Mouse (Mus musculus): ENCODE data around the gene Fam170b.

Gene Fam170b

GRCm38 (mm10) chr14:32833847-32834246 is at the start of gene Fam170b:
Fam170b (plus strand) TSS chr14:32833962.
- DNase-seq (ENCODE audit: extremely low spot score, low spot score): no peak

DNA sequence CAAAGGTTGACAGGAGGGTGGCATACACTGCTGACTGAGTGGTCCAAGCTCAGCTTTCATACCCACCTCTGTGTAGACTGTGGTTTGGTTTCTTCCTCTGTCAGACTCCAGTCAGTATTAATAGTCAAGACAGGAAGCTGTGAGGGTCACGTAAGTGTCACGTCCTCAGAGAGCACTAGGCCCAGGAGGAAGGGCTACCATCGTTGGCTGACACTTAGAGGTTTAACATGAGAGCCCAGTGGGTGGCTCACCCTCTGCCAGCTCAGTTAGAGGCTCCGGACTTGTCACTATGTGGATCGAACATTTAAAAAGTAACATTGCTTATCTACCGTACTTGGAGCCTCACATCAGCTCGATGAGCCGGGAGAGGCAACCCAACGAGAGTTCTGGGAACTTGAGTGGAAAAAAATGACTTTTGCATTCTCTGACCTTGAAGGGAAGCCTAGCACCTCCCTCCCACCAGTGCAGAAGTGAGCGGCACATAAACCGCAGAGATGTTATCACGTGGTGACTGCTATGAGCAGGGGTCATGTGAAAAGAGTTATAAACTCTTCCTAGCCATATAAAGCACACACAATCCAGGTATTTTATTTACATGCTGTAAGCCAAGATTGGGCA is 49.5 kb upstream of the Fam170b start:
- no peak for DNase-seq (ENCODE audit: extremely low spot score, low spot score)

GRCm38 (mm10) chr14:32784748-32785134 is 49.0 kb upstream of the Fam170b start:
- DNase-seq (ENCODE audit: extremely low spot score, low spot score): no peak

- no peak for DNase-seq (ENCODE audit: extremely low spot score, low spot score)
Observed at GRCm38 (mm10) chr14:32785556-32786130, 48.1 kb upstream of the Fam170b start, which contains the start of gene Tmem273. Tmem273 (plus strand) TSS chr14:32785963.

DNA sequence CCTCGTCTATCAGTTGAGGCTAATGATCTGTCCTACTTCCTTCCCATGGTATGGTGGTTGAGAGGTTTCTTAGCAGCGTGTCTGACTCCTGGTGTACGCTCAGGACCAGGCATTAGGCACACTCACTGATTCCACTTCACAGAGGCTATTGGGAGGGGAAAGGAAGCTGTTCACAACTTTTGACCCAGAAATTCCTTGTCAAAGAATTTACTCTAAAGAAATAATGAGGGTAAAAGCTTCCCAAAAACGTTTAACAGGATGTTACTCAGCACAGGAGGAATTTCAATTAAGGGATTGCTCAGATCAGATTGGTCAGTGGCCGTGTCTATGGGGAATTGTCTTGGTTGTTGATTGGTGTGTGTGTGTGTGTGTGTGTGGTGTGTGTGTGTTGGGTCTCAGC is 46.1 kb upstream of the Fam170b start:
- DNase-seq (ENCODE audit: extremely low spot score, low spot score): no peak

DNA sequence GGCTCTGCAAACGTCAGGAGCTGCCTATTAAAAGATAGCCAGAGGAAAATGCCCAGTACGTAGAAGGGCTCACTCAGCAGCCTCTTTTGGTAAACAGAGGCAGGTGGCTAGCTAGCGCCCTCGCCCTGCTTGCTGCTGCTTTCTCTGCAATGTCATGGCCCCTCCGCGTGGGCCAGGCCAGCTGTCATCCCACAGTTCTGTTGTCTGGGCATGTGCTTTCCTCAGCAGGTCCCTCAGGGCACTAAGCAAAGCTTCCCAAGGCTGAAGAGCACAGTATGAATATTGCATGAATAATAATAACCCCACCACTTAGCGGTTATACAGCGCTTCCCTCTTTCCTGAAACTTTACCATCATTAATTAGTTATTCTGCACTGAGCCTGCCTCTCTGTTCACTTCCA is 37.4 kb upstream of the Fam170b start:
- no peak for DNase-seq (ENCODE audit: extremely low spot score, low spot score)

DNA sequence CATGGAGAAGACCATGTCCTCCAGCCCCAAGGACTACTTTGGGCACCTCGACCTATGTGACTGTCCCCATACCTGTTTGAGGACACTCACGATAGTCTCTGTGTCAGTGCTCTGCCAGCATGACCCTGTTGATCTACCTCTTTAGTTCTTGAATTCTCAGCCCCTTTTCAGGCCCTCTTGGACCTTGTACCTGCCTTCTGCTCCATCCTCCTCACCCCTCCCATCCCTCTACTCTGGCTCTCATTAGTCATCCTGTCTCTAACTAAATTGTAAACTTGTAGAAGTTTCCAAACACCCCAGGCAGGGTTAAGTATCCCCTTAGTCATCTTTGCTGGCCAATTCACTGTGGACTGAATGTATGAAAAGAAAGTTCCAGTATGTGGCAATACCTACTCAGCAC is 36.0 kb upstream of the Fam170b start:
- no peak for DNase-seq (ENCODE audit: extremely low spot score, low spot score)

GRCm38 (mm10) chr14:32798355-32798754 is 35.4 kb upstream of the Fam170b start:
- DNase-seq (ENCODE audit: extremely low spot score, low spot score): no peak

DNA sequence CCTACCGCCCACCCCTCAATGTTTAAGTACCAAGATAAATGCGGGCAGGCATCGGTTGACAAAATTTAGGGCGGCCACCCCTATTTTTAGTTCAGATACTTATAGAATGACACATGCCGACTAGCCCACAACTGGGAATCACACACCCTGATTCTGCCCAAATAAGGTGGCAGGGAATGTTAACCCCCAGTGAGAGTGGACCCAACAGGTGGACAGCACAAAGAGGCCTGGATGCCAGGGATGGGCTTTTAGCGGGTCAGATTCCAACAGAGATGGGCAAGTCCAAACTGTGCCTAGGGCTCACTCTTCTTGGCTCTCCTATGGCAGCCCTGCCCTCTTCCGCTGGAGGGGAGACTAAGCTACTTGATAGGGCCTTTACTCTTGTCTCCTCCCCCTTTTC is 33.7 kb upstream of the Fam170b start:
- DNase-seq (ENCODE audit: extremely low spot score, low spot score): no peak

- DNase-seq (ENCODE audit: extremely low spot score, low spot score): peak; percentile 22
Observed at GRCm38 (mm10) chr14:32801016-32801661, 32.6 kb upstream of the Fam170b start.

GRCm38 (mm10) chr14:32801662-32802024 is 32.1 kb upstream of the Fam170b start:
- DNase-seq (ENCODE audit: extremely low spot score, low spot score): no peak

GRCm38 (mm10) chr14:32810111-32810510 is 23.7 kb upstream of the Fam170b start:
- DNase-seq (ENCODE audit: extremely low spot score, low spot score): no peak

- DNase-seq (ENCODE audit: extremely low spot score, low spot score): no peak
Observed at GRCm38 (mm10) chr14:32812429-32812828, 21.3 kb upstream of the Fam170b start.

DNA sequence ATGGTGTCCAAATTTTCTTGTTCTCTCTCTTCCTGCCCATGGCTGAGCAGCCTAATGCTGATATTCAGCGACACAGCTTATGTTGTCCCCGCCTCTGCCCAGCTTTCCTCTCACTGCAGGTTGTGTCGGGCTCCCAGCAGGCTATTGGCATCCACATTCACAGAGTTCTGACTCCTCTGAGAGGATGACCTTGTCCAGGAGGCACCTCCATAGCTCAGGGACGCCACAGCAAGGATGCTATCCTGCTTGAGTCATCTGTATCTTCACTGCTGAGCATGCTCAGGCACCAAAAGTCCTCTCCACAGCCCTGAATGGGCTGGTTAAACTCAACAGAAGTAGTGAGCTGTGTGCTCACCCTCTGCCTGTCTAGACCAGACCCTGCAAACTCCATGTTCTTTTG is 18.8 kb upstream of the Fam170b start:
- DNase-seq (ENCODE audit: extremely low spot score, low spot score): no peak

DNA sequence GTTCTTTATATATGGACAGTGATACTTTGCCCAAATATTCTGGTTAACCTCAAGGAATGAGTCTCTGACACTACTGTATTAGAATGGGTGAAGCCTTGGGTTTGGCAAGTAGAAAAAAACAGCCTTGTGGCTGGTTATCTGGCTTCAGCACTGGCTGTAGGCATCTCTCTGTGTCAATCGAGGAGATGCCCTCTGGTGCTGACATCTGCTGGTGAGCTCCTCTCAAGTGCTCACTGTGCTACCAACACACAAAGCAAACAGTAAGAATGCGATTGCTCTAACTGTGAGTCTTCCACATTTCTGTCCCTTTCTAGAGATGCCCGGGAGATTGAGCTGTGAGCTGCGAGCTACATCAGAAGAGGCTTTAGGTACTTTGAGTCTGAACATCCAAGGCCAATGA is 17.2 kb upstream of the Fam170b start:
- DNase-seq (ENCODE audit: extremely low spot score, low spot score): no peak

- no peak for DNase-seq (ENCODE audit: extremely low spot score, low spot score)
Observed at GRCm38 (mm10) chr14:32817258-32817657, 16.5 kb upstream of the Fam170b start.

DNA sequence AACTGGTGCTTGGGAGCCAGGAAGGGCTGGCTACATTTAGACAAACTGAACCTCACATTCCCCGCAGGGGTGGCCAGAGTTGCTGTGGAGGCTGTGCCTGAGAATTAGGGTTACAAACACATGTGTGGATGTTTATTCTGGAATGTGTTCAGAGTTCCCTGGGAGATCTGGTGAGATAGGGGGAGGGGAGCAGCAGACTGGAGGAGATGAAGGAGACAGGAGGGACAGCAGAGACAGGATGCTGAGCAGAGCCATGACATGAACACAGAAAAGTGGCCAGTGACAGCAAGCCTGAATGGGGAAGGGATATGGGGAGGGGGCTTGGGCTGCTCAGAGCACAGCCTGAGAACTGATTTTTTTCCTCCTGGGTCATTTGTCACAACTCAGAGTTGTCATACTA is 14.5 kb upstream of the Fam170b start:
- DNase-seq (ENCODE audit: extremely low spot score, low spot score): no peak

- no peak for DNase-seq (ENCODE audit: extremely low spot score, low spot score)
Observed at GRCm38 (mm10) chr14:32822812-32823211, 10.9 kb upstream of the Fam170b start.

DNA sequence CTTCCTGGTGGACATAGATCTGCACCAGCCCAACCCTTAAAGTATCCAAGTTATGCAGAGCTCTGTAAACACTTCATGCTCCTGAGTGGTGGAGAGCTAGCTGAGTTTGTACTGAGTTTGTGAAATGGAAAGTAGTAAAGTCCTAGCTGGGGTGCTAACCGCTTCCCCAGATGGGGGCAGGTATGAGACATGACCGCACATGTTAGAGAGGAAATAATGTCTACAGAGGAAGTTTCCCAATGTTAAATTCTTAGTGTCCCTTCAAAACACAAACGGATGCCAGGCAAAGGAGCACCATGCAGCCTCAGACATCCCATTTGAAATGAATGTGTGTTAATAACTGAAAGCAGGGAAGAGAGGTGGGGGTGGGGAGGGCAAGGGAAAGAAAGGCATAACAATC is 9.9 kb upstream of the Fam170b start:
- no peak for DNase-seq (ENCODE audit: extremely low spot score, low spot score)

DNA sequence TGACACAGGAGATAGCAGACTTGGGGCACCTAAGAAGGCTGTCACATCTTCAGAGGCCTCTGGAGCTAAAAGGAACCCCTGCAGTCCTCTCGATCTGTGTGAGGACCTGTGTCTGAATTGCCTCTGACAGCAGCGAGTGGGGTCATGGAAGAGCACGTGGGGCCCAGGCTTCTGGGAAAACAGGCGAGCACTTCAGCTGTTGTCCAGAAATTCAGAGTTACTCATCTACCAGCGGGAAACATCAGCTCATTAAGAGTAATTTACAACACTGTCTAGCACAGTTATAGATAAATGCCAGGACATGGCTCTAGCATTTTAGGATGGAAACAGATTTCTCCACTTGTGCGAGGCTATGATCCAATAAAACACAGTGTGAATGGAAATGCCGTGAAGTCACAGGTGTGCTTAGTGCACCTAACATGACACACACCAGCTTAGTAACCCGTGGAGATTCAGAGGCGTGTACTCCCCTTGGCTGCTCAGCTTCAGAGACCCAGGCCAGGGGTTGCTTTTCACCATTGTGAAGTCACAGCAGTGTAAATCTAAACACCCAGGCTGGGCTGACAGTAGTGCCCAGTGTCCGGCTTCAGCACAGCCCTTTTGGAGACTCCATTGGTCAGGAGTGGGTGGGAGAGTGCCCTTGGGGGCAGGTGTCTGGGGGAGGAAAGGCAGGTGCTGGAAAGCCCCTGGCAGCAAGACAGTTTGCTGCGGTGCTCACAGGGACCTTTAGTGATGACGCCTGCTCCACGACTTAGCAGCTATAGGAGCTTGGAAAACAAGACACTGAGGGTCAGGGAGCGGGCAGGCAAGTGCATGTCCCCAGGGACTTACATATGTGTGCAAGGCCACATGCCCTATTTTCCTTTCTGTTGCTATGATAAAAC is 9.3 kb upstream of the Fam170b start:
- no peak for DNase-seq (ENCODE audit: extremely low spot score, low spot score)

- DNase-seq (ENCODE audit: extremely low spot score, low spot score): peak; percentile 64
Observed at GRCm38 (mm10) chr14:32825426-32826032, 8.2 kb upstream of the Fam170b start.

DNA sequence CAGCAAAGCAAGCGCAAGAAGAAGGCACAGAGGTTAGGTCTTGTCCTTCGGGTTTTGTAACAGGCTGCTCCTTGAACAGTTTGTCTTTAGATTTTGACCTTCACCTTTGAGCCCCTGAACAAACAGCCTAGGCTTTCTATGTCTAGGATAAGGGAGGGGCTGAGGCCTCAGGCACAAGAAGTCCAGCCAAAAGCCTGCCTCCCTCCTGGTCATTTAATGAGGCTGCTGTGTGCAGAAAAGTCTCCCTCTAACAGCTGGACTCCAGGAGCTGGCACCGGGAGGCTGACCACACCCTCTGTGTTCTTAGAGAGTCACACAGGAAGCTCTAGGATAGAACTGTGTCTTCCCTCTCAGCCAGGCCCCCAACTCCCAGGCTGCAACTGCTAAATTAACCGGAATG is 6.6 kb upstream of the Fam170b start:
- no peak for DNase-seq (ENCODE audit: extremely low spot score, low spot score)

All from neural tube, embryonic 10.5 days (tissue).